Mouse (Mus musculus) yolk sac, embryonic 10.5 days (tissue): ENCODE measurements around the gene Prr23a3.

ENCODE experiments used
- DNase-seq: peaks from one replicate; pipeline ENCODE4 v3.0.0-alpha.2; 2017; ENCODE audit warnings: low spot score

Gene Prr23a3

DNA sequence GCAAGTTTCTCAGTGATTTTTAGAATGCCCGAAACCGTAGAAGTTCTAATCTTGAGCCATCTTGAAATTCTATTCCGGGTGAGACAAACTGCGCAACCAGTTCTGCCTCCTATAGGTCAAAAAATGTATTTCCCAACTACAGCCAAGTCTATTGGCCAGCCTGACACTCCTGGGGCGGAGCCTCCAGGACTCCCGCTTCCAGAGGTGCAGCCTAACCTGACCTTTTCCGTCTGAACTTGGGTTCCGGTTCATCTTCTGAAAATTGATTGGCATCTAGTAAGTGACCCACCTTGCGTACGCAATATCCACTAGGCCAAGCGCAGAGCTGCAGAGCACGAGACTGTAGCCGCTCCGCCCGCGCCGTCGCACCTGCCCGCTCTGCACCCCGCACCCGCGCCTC lies at the start of gene Prr23a3:
Prr23a3 (plus strand) TSS at position 197 of the 400 bp plus-strand sequence.
- DNase-seq = peak; percentile 10

DNA sequence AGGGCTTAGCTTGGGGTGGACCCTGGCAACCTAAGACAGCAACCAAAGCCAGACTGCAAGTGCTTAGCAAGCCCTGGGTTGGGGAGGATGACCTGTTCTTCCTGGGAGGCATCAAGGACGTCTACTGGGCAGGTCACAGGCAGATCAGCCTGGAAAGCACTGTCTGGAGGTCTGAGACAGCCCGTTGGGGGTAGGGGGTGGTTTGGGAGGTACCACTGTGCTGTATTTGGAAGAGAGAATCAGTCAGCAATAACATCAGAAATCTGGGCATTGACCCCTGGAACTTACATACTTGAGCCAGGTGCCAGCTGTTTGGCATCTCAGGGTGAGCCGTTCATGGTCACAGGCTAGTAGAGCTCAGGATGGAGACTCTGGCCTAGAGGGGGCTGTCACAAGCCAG lies 48.5 kb upstream of the Prr23a3 start:
- no peak for DNase-seq

DNA sequence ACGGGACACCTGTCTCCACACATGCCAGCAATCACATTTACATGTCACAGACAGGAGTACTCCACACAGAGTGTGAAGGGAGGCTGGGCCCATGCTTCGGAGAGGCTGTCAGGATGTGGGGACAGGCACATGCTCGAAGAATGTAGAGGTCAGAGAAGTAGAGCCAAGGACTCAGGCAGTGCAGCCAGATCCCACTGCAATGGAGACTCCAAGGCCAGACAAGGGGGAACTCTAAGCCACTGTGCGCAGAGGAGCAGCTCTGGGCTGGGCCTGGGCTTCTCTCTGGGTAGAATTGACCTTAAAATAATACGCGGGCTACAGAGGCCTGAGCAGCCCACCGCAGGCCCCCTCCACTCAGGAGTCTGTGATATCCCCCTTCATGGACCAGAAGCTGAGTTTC lies 47.0 kb upstream of the Prr23a3 start:
- no peak for DNase-seq

DNA sequence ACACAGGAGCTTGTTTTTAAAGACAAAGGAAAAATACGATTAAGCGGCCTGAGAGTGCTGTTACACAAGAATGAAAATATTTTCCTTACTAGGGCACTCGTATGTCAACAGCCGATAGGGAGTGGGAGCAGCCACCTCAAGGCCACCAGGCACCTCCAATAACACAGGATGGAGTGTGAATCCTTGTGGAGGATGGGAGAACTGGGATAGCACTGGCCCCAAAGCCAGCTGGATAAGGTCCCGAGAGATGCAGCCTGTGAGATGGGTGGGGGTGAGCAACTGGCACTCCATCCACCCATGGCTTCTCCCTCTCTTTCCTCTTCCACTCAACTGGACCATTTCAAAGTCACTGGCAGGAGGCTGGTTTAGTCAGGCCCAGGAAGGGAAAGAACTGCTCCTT lies 45.6 kb upstream of the Prr23a3 start:
- no peak for DNase-seq

DNA sequence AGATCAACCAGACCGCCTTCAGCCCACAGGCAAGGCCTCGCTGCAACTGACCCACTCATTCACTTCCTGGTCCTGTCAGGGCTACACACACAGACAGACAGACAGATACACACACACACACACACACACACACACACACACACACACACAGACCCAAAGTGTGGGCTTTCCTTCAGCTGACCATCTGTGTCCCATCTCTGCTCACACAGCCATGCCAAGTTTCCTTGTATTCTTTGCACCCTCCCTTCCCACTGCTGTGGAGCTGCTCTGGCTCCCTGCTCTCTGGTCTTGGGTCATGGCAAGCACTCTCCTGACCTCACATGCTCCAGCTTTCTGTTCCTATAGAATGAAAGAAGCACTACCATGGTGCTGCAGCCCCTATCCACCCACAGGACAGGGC lies 45.1 kb upstream of the Prr23a3 start:
- DNase-seq = no peak

DNA sequence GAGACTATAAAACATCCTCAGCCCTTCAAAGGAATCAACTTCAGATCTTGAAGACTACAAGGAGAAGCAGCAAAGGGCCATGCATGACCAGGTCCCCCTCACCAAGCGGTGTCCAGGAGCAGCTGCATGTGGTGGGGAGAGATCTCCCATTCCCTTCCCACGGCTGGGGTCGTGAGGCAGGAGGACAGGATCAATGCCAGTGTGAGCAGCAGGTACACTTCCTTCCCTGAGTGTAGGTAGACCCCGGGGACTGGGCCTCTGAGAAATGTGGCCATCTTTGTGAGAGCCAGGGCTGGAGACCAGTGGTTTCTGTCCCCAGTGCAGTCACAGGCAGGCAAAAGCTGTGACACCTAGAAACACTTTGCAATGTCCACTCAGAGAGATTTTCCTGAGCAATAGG lies 44.1 kb upstream of the Prr23a3 start:
- DNase-seq = no peak

DNA sequence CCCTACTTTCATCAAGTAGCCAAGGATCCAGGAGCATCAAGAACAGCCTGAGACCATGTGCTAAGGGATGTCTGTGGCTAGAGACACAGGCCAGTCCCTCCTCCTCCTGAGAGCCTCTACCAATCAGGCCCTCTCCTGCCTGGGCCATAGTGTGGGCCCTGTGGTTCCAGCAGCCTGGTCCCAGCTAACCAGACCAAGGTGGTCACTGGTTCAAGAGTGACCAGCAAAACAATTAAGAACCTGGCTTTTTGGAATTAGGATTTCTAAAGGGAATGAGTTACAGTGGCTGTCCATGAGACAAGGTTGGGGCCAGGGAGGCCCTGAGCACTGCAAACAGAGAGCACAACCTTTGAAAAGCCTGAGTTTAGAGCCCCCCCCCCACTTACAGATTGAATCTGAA lies 43.5 kb upstream of the Prr23a3 start:
- no peak for DNase-seq

DNA sequence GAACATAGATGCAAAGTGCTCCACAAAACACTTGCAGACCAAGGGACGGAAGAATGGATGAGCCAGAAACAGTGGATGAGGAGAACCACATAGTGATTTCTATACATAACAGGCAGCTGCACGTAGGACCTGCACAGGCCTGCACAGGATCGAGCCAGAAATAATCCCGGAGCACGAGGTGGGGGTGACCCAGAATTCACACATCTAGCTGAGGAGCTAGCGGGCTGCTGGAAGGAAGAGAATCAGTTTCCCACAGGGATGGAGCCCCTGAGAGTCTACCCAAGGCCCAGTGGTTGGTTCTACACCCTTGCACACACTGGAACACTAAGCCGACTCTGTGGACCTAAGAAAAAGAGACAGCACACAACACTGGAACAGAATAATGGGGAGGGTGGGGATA lies 40.8 kb upstream of the Prr23a3 start:
- DNase-seq = no peak

DNA sequence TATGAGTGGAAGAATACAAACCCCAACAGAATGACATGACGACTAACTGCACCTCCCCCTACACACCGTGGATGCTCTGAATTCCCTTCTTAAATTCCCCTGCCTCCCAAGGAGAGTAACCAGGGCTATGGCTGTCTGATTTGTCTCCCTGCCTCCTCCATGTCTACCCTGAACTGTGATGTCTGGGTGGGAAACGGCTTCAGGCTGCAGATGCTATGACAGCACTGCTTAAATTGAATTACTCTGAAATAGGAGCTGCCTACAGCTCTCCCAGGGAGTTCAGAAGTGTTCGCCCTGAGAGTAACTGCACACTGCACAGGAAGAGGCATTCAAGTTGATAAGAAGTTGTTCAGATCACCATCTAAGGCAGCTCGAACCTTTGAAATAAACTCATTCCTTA lies 35.1 kb upstream of the Prr23a3 start:
- DNase-seq = no peak

DNA sequence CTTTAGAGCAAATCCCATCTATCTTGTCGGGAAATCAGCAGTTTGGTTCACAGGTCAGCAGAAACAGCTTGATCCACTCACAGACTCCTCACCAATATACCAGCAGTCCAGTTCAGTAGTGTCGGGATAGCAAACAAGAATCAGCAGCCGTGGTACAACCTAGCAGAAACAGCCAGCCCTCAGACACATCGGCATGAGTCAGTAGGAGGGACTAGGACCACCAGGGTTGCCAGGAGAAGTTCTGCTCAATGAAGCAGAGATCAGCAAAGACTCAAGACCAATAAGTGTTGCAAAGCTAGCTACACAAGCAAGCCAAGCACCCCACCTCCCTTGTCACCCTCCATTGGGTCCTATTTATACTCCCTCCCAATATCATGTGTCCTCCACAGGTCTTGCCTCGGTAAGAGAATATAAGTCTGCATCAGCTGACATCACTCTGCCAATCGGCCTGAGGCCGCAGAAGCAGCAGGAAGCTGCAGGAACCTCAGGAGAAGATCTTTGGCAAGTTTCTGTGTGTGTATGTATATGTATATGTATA lies 27.0 kb upstream of the Prr23a3 start:
- DNase-seq = no peak

DNA sequence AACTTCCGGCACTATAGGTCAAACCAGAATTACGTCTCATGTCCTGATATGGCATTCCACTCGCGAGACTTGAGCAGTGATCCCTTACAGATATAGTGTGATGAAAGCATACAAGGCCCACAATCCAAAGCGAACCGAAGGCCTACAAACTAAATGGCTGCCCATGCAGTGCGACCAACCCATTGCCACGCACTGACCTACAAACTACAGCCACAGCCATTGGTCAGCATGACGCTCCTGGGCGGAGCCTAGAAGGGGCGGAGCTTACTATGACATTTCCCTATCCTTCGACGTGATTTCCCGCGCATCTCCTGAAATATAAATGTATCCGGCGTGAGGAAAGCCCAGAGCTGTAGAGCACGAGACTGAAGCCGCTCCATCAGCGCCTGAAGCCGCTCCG lies 22.4 kb upstream of the Prr23a3 start, which contains the start of gene Prr23a1:
Prr23a1 (plus strand) TSS at position 387 of the 400 bp plus-strand sequence.
- DNase-seq = no peak

DNA sequence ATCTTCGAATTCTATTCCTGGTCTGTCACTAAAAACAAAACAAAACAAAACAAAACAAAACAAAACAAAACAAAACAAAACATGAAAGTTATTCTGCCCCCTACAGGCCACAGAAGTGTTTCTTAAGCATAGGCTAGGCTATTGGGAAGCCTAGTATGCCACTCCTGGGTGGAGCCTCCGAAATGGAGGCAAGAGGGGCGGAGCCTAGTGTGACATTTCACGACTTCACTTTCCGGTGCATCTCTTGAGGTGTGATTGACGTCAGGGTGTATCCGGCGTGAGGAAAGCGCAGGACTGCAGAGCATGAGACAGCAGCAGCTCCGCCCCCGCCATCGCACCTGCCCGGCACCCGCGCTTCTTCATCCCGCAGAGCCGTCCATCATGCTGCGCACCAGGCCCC lies 8.4 kb upstream of the Prr23a3 start, which contains the start of gene Prr23a2:
Prr23a2 (plus strand) TSS at position 285 of the 400 bp plus-strand sequence.
- DNase-seq = no peak

DNA sequence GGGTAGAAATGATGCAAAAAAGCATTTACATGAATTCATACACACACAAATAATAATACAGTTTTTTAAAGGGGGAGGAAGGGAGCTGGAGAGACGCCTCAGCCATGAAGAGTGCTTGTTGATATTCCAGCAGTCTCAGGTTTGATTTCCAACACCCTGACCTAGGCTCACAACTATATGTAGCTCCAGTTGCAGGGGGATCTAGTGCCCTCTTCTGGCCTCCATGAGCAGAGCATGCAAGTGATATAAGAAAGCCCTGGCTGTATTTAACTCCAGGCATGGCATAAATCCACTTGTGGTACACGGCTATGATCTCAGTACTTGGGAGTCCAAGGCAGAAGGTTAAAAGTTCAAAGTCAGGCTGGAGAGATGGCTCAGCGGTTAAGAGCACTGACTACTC lies 1.1 kb upstream of the Prr23a3 start:
- DNase-seq = peak; percentile 7

DNA sequence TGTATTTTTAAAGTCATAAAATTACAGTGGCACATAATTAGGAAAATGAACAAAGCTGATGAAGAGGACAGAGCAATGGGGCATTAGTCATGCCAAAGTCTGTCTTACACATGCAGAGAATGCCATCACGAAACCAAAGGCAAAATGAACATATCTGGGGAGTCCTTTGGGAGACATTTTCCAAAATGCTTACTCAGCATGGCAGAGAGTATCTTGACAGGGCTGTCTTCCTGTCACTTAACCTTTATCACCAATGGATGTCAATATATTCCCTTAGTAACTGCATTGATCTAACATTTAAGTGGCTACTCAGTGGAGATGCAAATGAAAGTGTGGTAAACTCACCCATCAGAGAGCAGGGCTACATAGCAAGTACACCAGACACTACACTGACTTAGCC lies 36.9 kb downstream of the Prr23a3 start:
- DNase-seq = no peak

DNA sequence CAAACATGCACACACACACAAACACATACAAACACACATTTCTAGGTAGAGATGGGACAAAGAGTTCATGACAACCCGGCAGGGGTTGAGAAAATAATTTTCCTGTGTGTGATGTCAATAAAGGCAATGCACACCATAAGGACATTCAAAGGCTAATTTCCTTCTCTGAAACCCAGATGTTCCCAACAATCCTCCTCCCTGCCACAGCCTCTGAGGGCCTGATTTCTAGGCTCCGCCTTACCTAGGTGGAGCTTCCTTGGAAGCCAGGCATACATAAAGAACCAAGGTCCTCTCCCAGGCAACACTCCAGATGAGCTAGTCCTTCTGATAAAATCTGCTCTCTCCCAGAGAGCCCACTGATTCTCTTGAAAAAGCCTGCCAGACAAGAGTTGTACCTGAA lies 38.3 kb downstream of the Prr23a3 start, which contains the start of gene 7420426K07Rik:
7420426K07Rik (plus strand) TSS at position 301 of the 400 bp plus-strand sequence.
- DNase-seq = no peak
